Mouse (Mus musculus) ES-E14 (cell line): ENCODE data around the gene Mllt3.

Source experiments
- CHD2 ChIP-seq: IDR thresholded peaks from 2 replicates; pipeline ENCODE4 v1.6.1; 2014; ENCODE audit warnings: mild to moderate bottlenecking, low read depth, low read length, inconsistent platforms
- HCFC1 ChIP-seq: IDR thresholded peaks from 2 replicates; pipeline ENCODE4 v1.6.1; 2012; ENCODE audit warnings: low read length, inconsistent platforms, borderline replicate concordance; ENCODE audit not compliant: insufficient read depth

GRCm38 (mm10) chr4:87795261-87795660, 237.9 kb downstream of the Mllt3 start:
- no peak for TF ChIP-seq CHD2
- no peak for TF ChIP-seq HCFC1
